Mouse (Mus musculus): ENCODE measurements around the gene Prrc2c. TPM values are rescaled to one million over a fixed set of nuclear protein-coding genes. Genes with fewer than 3 reads are reported as not detected.

The Prrc2c gene
- polyA plus RNA-seq, 1 experiment, result 32.5 TPM

GRCm38 (mm10) chr1:162700389-162701066 is 39.8 kb downstream of the Prrc2c start:
- WGBS, result 70% methylated on average over 8 of the region's 8 CpGs
- no peaks in the 10 kb centered on the region for H3K4me1 ChIP-seq (ENCODE audit: control insufficient read depth, insufficient read depth, low read length)
- H3K4me3 ChIP-seq (replicated peaks; ENCODE audit: extremely low read depth, low read depth, low read length), result no peak overlapping the region
- TF ChIP-seq CTCF (IDR thresholded peaks at IDR 0.05; ENCODE audit: insufficient read depth, low read length) (no peak), POLR2A (IDR thresholded peaks at IDR 0.05; ENCODE audit: borderline replicate concordance, extremely low read depth, low read depth, low read length) (no peak)
- no peak for DNase-seq

GRCm38 (mm10) chr1:162697866-162698265 is 42.5 kb downstream of the Prrc2c start:
- TF ChIP-seq POLR2A (IDR thresholded peaks at IDR 0.05; ENCODE audit: borderline replicate concordance, extremely low read depth, low read depth, low read length) (no peak), CTCF (IDR thresholded peaks at IDR 0.05; ENCODE audit: insufficient read depth, low read length) (no peak)
- H3K4me3 ChIP-seq (replicated peaks; ENCODE audit: extremely low read depth, low read depth, low read length), result no peak overlapping the region
- WGBS, result 90% methylated on average over 6 of the region's 6 CpGs
- no peak for DNase-seq
- H3K4me1 ChIP-seq (ENCODE audit: control insufficient read depth, insufficient read depth, low read length), result no peaks in the 10 kb centered on the region

- Histone ChIP-seq H3K4me1 (ENCODE audit: control insufficient read depth, insufficient read depth, low read length) (no peaks in the 10 kb centered on the region), H3K4me3 (replicated peaks; ENCODE audit: extremely low read depth, low read depth, low read length) (no peak overlapping the region)
- TF ChIP-seq CTCF (IDR thresholded peaks at IDR 0.05; ENCODE audit: insufficient read depth, low read length) (no peak), POLR2A (IDR thresholded peaks at IDR 0.05; ENCODE audit: borderline replicate concordance, extremely low read depth, low read depth, low read length) (no peak)
- 73% methylated on average over 2 of the region's 2 CpGs for WGBS
- no peak for DNase-seq
These were observed 46.6 kb downstream of the Prrc2c start for GRCm38 (mm10) chr1:162693721-162694120.

- Histone ChIP-seq H3K4me1 (ENCODE audit: control insufficient read depth, insufficient read depth, low read length) (no peaks in the 10 kb centered on the region), H3K4me3 (replicated peaks; ENCODE audit: extremely low read depth, low read depth, low read length) (no peak overlapping the region)
- TF ChIP-seq CTCF (IDR thresholded peaks at IDR 0.05; ENCODE audit: insufficient read depth, low read length) (no peak), POLR2A (IDR thresholded peaks at IDR 0.05; ENCODE audit: borderline replicate concordance, extremely low read depth, low read depth, low read length) (no peak)
- 3% methylated on average over 11 of the region's 11 CpGs for WGBS
- DNase-seq, result no peak
These were observed 74.7 kb downstream of the Prrc2c start for GRCm38 (mm10) chr1:162665486-162666174.

- DNase-seq, result peak; percentile 54
These were observed 75.4 kb downstream of the Prrc2c start for GRCm38 (mm10) chr1:162664826-162665475.

GRCm38 (mm10) chr1:162660276-162660860 is 80.0 kb downstream of the Prrc2c start:
- H3K4me3 ChIP-seq (replicated peaks; ENCODE audit: extremely low read depth, low read depth, low read length), result no peak overlapping the region
- TF ChIP-seq CTCF (IDR thresholded peaks at IDR 0.05; ENCODE audit: insufficient read depth, low read length), result no peak
- no peaks in the 10 kb centered on the region for H3K4me1 ChIP-seq (ENCODE audit: control insufficient read depth, insufficient read depth, low read length)
- 55% methylated on average over 11 of the region's 11 CpGs for WGBS
- DNase-seq, result no peak

More at GRCm38 (mm10) chr1:162664826-162665475, 75.4 kb downstream of the Prrc2c start:
- Histone ChIP-seq H3K4me3 (replicated peaks; ENCODE audit: extremely low read depth, low read depth, low read length) (no peak overlapping the region), H3K4me1 (ENCODE audit: control insufficient read depth, insufficient read depth, low read length) (no peaks in the 10 kb centered on the region)
- no peak for TF ChIP-seq POLR2A (IDR thresholded peaks at IDR 0.05; ENCODE audit: borderline replicate concordance, extremely low read depth, low read depth, low read length)
- peak; percentile 90 for TF ChIP-seq CTCF (IDR thresholded peaks at IDR 0.05; ENCODE audit: insufficient read depth, low read length)
- 12% methylated on average over 10 of the region's 10 CpGs for WGBS

- Histone ChIP-seq H3K4me3 (replicated peaks; ENCODE audit: extremely low read depth, low read depth, low read length) (no peak within 1 kb of the TSS), H3K4me1 (ENCODE audit: control insufficient read depth, insufficient read depth, low read length) (no peaks in the 10 kb centered on the region)
- TF ChIP-seq CTCF (IDR thresholded peaks at IDR 0.05; ENCODE audit: insufficient read depth, low read length), result no peak
- TF ChIP-seq POLR2A (IDR thresholded peaks at IDR 0.05; ENCODE audit: borderline replicate concordance, extremely low read depth, low read depth, low read length), result no peak
- DNase-seq, result no peak
- WGBS, result 88% methylated on average over 7 of the region's 7 CpGs
These were observed 82.2 kb downstream of the Prrc2c start, which contains the start of gene Myocos for GRCm38 (mm10) chr1:162658119-162658518. Myocos (minus strand) TSS chr1:162658219.

- Histone ChIP-seq H3K4me3 (replicated peaks; ENCODE audit: extremely low read depth, low read depth, low read length) (no peak overlapping the region), H3K4me1 (ENCODE audit: control insufficient read depth, insufficient read depth, low read length) (peaks cover 3% of the 10 kb centered on the region; the same call in 1 of the 2 replicates)
- WGBS, result 86% methylated on average over 14 of the region's 14 CpGs
- DNase-seq, result no peak
- TF ChIP-seq POLR2A (IDR thresholded peaks at IDR 0.05; ENCODE audit: borderline replicate concordance, extremely low read depth, low read depth, low read length) (no peak), CTCF (IDR thresholded peaks at IDR 0.05; ENCODE audit: insufficient read depth, low read length) (no peak)
These were observed 91.9 kb downstream of the Prrc2c start for GRCm38 (mm10) chr1:162648416-162648815.

- Histone ChIP-seq H3K4me1 (ENCODE audit: control insufficient read depth, insufficient read depth, low read length) (peaks cover 3% of the 10 kb centered on the region; the same call in 1 of the 2 replicates), H3K4me3 (replicated peaks; ENCODE audit: extremely low read depth, low read depth, low read length) (no peak overlapping the region)
- no peak for TF ChIP-seq POLR2A (IDR thresholded peaks at IDR 0.05; ENCODE audit: borderline replicate concordance, extremely low read depth, low read depth, low read length)
- TF ChIP-seq CTCF (IDR thresholded peaks at IDR 0.05; ENCODE audit: insufficient read depth, low read length), result no peak
- WGBS, result 75% methylated on average over 10 of the region's 10 CpGs
- no peak for DNase-seq
These were observed 94.2 kb downstream of the Prrc2c start for GRCm38 (mm10) chr1:162646083-162646686.
